Mouse (Mus musculus): Measurements from ENCODE around the gene Tmem29. TPM values are rescaled to one million over a fixed set of nuclear protein-coding genes. Genes with fewer than 3 reads are reported as not detected.

Gene Tmem29
- polyA plus RNA-seq, 1 experiment from 2014 or later = 34.5 TPM

DNA sequence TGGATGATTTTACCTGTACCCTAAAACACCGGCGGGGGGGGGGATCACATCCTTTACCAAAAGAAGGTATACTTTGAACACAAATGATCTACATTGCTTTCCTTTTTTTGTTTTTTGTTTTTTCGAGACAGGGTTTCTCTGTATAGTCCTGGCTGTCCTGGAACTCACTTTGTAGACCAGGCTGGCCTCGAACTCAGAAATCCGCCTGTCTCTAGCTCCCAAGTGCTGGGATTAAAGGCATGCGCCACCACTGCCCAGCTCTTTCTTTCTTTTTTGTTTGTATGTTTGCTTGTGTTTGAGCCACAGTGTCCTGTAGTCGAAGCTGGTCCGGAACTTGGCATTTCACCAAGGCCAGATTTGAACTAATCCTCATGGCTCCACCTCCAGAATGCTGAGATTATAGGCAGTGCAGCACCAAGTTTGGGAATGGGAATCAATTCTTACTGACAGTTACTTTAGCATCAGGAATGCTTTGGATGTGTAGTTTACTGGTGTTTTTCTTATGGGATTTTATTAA, 515 bp upstream of the Tmem29 start:
- Histone ChIP-seq H3K9me3 (ENCODE audit: low read length) (no peaks in the 10 kb centered on the region), H3K4me3 (ENCODE audit: low read length) (peak overlapping the region; percentile 45), H3K4me1 (ENCODE audit: insufficient read depth, low read length) (peaks cover 6% of the 10 kb centered on the region; the same call in 1 of the 2 replicates), H3K4me2 (replicated peaks; ENCODE audit: low read depth, low read length) (peak overlapping the region; percentile 52), H3K27me3 (ENCODE audit: insufficient read depth, low read length) (no peaks in the 10 kb centered on the region), H3K36me3 (ENCODE audit: insufficient read depth, low read length) (no peaks in the 10 kb centered on the region), H3K27ac (ENCODE audit: low read length) (peak overlapping the region; percentile 34), H3K9ac (replicated peaks; ENCODE audit: low read length) (peak overlapping the region; percentile 72)
- 51% methylated on average over 8 of the region's 8 CpGs for WGBS
- peak; percentile 3; the same call in 1 of the 2 replicates for ATAC-seq (ENCODE audit: low FRiP score, low TSS enrichment)

DNA sequence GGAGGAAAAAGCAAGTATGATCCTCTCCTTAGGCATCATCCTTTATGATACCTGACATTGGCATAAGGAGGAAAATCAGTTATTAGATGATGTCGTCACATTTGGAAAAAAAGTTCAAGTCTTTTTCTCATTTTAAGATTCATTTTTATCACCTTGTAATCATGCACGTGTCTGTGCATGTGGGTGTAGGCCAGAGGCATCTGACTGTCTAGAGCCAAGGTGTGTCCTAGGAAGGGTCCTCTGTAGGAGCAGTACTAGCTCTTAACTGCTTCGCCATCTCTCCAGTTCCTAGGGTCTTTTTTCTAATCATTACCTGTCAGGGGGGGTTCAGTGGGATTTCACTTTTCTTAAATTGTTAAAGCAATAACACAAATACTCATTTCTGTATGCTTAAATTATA, 818 bp downstream of the Tmem29 start:
- H3K4me3 ChIP-seq (ENCODE audit: low read length) = peak overlapping the region; percentile 27
- H3K27me3 ChIP-seq (ENCODE audit: insufficient read depth, low read length) = no peaks in the 10 kb centered on the region
- peak overlapping the region; percentile 44 for H3K4me2 ChIP-seq (replicated peaks; ENCODE audit: low read depth, low read length)
- H3K9me3 ChIP-seq (ENCODE audit: low read length) = no peaks in the 10 kb centered on the region
- 0 out of 2 replicates have a peak, but pooled peaks have one; percentile 47 for ATAC-seq (ENCODE audit: low FRiP score, low TSS enrichment)
- H3K36me3 ChIP-seq (ENCODE audit: insufficient read depth, low read length) = no peaks in the 10 kb centered on the region
- WGBS = 50% methylated on average over 3 of the region's 3 CpGs
- no peak overlapping the region for H3K27ac ChIP-seq (ENCODE audit: low read length)
- H3K9ac ChIP-seq (replicated peaks; ENCODE audit: low read length) = no peak overlapping the region; the same call in 1 of the 2 replicates
- H3K4me1 ChIP-seq (ENCODE audit: insufficient read depth, low read length) = peaks cover 6% of the 10 kb centered on the region; the same call in 1 of the 2 replicates

DNA sequence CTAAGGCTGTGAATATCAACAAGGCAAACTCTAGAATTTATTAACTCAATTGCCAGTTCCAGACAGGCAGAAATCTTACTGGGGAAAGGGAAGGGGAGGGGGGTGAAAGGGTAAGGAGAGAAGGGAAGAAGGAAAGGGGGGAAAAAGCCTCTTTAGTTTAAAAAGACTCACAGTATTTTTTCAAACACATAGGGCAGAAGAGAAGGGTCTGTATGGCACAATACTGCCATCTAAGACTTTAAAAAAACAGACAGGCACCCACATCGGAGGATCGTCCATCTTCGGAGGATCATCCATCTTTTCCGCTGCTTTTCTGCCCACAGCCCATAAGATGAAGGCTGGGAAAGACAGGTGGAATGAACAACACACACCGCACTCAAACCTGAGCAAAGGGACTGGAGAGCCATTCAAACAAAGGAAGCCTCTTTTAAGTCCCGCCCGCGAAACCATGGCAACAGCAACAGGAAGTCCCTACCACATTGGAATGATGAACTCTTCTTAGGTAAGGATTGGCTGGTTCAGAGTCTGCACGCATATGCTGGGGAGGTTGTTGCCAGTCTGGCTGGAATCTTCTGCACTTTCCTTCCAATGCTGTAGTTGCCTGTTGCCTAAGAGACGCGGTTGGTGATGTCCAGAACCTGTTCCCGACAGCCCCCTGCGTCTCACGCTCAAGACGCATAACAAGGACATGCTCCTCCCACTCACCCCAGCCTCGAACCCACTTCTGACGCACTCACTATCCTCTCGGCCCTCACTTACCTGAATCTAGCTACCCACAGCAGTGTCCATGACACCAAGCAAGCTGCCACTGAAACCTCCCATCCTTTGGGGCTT, 18.2 kb downstream of the Tmem29 start:
- ATAC-seq (ENCODE audit: low FRiP score, low TSS enrichment) = peak; percentile 95
- Histone ChIP-seq H3K4me2 (replicated peaks; ENCODE audit: low read depth, low read length) (peak overlapping the region; percentile 58), H3K27ac (ENCODE audit: low read length) (peak overlapping the region; percentile 51), H3K9ac (replicated peaks; ENCODE audit: low read length) (peak overlapping the region; percentile 56), H3K27me3 (ENCODE audit: insufficient read depth, low read length) (no peaks in the 10 kb centered on the region), H3K9me3 (ENCODE audit: low read length) (no peaks in the 10 kb centered on the region), H3K36me3 (ENCODE audit: insufficient read depth, low read length) (no peaks in the 10 kb centered on the region), H3K4me3 (ENCODE audit: low read length) (peak overlapping the region; percentile 47), H3K4me1 (ENCODE audit: insufficient read depth, low read length) (no peaks in the 10 kb centered on the region)
- WGBS = 21% methylated on average over 18 of the region's 18 CpGs

DNA sequence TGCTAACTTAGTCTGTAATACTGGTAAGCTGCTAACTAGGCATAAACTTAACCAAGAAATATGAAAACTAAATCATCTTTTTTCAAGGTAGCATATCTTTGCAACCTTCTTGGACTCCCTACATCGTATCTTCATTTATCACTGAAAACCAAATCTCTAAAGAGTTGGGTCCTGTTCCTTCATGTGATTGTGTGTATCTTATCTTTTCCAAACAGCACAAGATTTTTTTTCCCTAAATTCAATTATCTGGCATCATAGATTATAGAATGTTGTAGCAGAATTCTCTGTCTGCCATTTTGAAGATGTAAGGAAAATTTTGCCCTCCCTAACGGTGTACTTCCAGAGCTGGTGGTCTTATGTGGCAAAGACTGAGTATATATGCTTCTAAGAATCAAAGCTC, 22.6 kb downstream of the Tmem29 start:
- Histone ChIP-seq H3K4me2 (replicated peaks; ENCODE audit: low read depth, low read length) (no peak overlapping the region), H3K4me3 (ENCODE audit: low read length) (no peak overlapping the region), H3K27ac (ENCODE audit: low read length) (no peak overlapping the region), H3K36me3 (ENCODE audit: insufficient read depth, low read length) (no peaks in the 10 kb centered on the region), H3K27me3 (ENCODE audit: insufficient read depth, low read length) (no peaks in the 10 kb centered on the region), H3K9ac (replicated peaks; ENCODE audit: low read length) (no peak overlapping the region), H3K9me3 (ENCODE audit: low read length) (no peaks in the 10 kb centered on the region), H3K4me1 (ENCODE audit: insufficient read depth, low read length) (no peaks in the 10 kb centered on the region)
- no peak for ATAC-seq (ENCODE audit: low FRiP score, low TSS enrichment)
- 83% methylated on average over 2 of the region's 2 CpGs for WGBS

DNA sequence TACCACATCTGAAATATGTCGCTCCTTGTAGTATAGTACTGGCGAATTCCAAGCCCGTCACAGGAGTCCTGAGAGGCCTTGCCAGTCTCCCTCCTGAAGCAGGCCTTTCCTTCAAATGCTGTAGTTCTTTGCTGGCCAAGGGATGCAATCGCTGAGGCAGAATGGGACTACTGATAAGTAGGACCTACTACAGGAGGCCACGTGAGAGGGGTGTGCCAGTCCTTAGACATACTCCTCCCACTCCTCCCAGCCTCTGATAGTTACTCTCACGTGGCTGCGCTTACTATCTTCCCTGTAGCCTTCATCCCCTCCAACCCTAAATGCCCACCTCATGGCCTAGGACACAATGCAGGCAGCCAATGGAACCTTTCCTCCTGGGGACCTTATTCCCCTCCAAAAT, 23.6 kb downstream of the Tmem29 start:
- H3K9ac ChIP-seq (replicated peaks; ENCODE audit: low read length) = no peak overlapping the region
- no peaks in the 10 kb centered on the region for H3K9me3 ChIP-seq (ENCODE audit: low read length)
- no peak for ATAC-seq (ENCODE audit: low FRiP score, low TSS enrichment)
- H3K4me2 ChIP-seq (replicated peaks; ENCODE audit: low read depth, low read length) = no peak overlapping the region
- H3K27me3 ChIP-seq (ENCODE audit: insufficient read depth, low read length) = no peaks in the 10 kb centered on the region
- no peak overlapping the region for H3K4me3 ChIP-seq (ENCODE audit: low read length)
- H3K4me1 ChIP-seq (ENCODE audit: insufficient read depth, low read length) = no peaks in the 10 kb centered on the region
- 87% methylated on average over 7 of the region's 7 CpGs for WGBS
- H3K36me3 ChIP-seq (ENCODE audit: insufficient read depth, low read length) = no peaks in the 10 kb centered on the region
- no peak overlapping the region for H3K27ac ChIP-seq (ENCODE audit: low read length)

DNA sequence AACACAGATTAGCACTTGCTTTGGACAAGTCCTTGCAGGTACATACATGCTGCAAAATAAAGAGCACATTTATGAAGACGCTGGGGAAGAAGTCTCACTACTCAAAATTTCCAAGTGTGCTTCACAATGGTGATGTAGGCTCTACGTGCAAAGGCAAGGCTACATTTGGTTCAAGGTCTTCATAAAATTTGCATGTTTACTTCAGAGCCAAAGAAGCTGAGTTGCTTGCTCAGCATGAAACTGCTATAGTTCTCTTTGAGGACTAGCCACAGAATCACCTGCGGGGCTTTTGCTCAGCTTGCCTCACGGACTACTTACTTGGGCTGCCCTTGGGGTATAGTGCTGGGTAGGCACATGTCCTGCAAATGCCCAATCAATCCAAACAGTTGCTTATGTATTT, 45.4 kb downstream of the Tmem29 start:
- no peak overlapping the region for H3K4me2 ChIP-seq (replicated peaks; ENCODE audit: low read depth, low read length)
- H3K27ac ChIP-seq (ENCODE audit: low read length) = no peak overlapping the region
- ATAC-seq (ENCODE audit: low FRiP score, low TSS enrichment) = no peak
- H3K36me3 ChIP-seq (ENCODE audit: insufficient read depth, low read length) = no peaks in the 10 kb centered on the region
- H3K27me3 ChIP-seq (ENCODE audit: insufficient read depth, low read length) = no peaks in the 10 kb centered on the region; the same call in 1 of the 2 replicates
- H3K9me3 ChIP-seq (ENCODE audit: low read length) = no peaks in the 10 kb centered on the region
- 91% methylated on average over 4 of the region's 4 CpGs for WGBS
- H3K9ac ChIP-seq (replicated peaks; ENCODE audit: low read length) = no peak overlapping the region
- H3K4me1 ChIP-seq (ENCODE audit: insufficient read depth, low read length) = no peaks in the 10 kb centered on the region
- H3K4me3 ChIP-seq (ENCODE audit: low read length) = no peak overlapping the region

Other genes starting within 250 kb of the Tmem29 start
- 76.5 and 82.1 TPM in 2 replicates for gene Alas2, start 88.2 kb upstream of the Tmem29 start, polyA plus RNA-seq (2015; fragmentation: Nextera tagmentation; extraction: Ambion mirVana)
- 5.2 and 6.2 TPM in 2 replicates for gene Pfkfb1, start 129.1 kb upstream of the Tmem29 start, polyA plus RNA-seq (2015; fragmentation: Nextera tagmentation; extraction: Ambion mirVana)
- 23.7 and 24.5 TPM in 2 replicates for gene Apex2, start 130.7 kb upstream of the Tmem29 start, polyA plus RNA-seq (2015; fragmentation: Nextera tagmentation; extraction: Ambion mirVana)
- gene Tro, start 198.4 kb upstream of the Tmem29 start, polyA plus RNA-seq (2015; fragmentation: Nextera tagmentation; extraction: Ambion mirVana) = 21.4 and 22.8 TPM in 2 replicates